Mouse (Mus musculus): Measurements from ENCODE around the gene Yju2. TPM values are rescaled to one million over a fixed set of nuclear protein-coding genes. Genes with fewer than 3 reads are reported as not detected.
"Not testable (repeated sequence)": the region's sequence is repeated elsewhere in the genome, so short reads cannot be mapped to it uniquely, and the experiment has no call there.

Gene Yju2
- 11.4 and 12.7 TPM in 2 replicates for polyA plus RNA-seq (2015; fragmentation: Nextera tagmentation; extraction: Ambion mirVana)

DNA sequence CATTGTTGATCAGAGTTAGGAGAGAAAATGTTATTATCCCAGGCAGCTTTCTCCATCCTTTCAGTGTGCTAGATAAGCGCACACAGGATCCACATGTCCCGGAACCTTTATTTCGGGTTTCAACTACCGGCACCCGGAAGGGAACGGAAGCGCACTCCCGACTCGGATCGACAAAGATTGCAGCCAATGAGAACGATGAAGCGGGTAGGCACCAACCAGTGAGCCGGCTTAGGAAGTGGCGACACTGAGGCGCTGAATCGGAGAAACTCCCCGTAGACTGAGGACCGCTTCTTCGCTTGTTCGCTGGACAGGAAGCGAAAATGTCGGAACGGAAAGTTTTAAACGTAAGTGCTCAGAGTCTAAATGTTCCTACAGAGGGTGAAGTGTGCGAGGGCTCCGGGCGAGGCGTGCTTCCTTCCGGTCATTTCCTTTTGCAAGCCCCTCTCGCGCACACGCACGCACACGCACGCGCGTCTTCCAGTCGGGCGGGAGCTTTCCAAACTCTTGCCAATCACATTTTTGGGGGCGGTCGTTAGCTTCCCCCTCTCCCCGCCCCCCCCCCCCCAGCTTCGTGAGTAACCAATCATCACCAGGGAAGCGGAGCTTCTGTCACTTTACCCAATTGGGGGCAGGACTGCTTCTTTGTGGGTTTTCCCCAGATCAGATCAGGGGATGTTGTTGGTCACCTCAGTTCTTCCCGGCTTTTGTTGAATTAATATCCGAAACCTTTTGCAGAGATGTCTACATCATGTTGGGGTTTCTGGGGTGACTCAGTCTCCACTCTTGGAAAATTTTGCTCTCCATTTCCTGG lies at the start of gene Yju2:
Yju2 (plus strand) TSS at position 182 of the 811 bp plus-strand sequence.
- DNase-seq (peak; percentile 90), ATAC-seq (ENCODE audit: low read depth) (peak; percentile 89)
- H3K9me3 ChIP-seq (replicated peaks), result no peaks in the 10 kb centered on the region
- under 1% methylated on average over 45 of the region's 46 CpGs for WGBS (ENCODE audit: insufficient replicate concordance)
- H3K27ac ChIP-seq, result peak within 1 kb of the TSS; percentile 89
- peak within 1 kb of the TSS; percentile 66 for H3K4me3 ChIP-seq (replicated peaks)
- peaks cover 32% of the 10 kb centered on the region for H3K36me3 ChIP-seq
- H3K9ac ChIP-seq, result peak within 1 kb of the TSS; percentile 75
- H3K27me3 ChIP-seq, result peaks cover 10% of the 10 kb centered on the region; the same call in 1 of the 2 replicates
- peak within 1 kb of the TSS; percentile 83 for H3K4me2 ChIP-seq
- H3K4me1 ChIP-seq (replicated peaks), result peaks cover 58% of the 10 kb centered on the region

DNA sequence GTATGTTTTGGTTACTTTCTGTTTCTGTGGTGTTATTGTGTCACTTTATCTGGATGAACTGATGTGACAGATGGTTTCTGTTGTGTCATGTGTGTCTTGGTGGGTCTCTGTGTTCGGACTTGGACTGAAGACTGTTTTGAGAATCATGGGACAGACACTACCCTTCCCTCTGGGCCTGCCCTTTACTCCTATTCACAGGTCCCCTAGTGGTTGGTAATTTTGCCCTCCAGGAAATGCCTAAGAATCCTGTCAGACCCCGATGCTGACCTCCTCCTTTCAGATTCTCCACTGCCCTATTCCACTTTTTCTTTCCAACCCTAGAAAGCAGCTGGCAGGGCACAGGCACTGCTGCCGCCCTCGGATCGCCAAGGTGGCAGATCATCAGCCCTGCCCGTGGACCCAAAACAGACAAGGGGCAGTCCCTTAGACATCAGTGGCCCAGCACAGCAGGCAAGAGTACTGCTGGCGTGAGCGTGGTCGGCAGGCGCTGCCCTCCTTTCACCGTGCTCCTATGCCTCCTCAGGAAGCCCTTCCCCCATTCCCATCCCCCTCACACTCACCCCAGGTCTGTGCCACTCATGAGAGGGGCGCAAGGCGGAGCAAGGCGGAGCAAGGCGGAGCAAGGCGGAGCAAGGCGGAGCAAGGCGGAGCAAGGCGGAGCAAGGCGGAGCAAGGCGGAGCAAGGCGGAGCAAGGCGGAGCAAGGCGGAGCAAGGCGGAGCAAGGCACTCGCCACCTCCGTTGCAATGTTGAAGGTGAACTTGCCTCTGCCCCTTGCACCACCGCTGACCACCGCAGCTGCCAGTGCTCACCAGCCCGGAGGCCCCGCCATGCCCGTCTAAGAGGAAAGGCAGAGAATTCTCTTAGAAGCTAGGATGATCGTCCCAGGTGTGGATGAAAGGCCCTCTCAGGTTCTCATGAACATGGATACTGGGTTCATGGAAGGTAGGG lies 27.1 kb upstream of the Yju2 start:
- ATAC-seq (ENCODE audit: low read depth) (peak; percentile 86), DNase-seq (peak; percentile 77)
- H3K9ac ChIP-seq, result peak overlapping the region; percentile 85
- H3K4me1 ChIP-seq (replicated peaks), result peaks cover 47% of the 10 kb centered on the region
- H3K27me3 ChIP-seq, result no peaks in the 10 kb centered on the region
- H3K27ac ChIP-seq, result peak overlapping the region; percentile 95
- 1% methylated on average over 33 of the region's 33 CpGs for WGBS (ENCODE audit: insufficient replicate concordance)
- H3K4me2 ChIP-seq, result peak overlapping the region; percentile 84
- peak overlapping the region; percentile 74 for H3K4me3 ChIP-seq (replicated peaks)
- H3K36me3 ChIP-seq, result peaks cover 26% of the 10 kb centered on the region
- peaks cover 7% of the 10 kb centered on the region; the same call in 1 of the 2 replicates for H3K9me3 ChIP-seq (replicated peaks)

DNA sequence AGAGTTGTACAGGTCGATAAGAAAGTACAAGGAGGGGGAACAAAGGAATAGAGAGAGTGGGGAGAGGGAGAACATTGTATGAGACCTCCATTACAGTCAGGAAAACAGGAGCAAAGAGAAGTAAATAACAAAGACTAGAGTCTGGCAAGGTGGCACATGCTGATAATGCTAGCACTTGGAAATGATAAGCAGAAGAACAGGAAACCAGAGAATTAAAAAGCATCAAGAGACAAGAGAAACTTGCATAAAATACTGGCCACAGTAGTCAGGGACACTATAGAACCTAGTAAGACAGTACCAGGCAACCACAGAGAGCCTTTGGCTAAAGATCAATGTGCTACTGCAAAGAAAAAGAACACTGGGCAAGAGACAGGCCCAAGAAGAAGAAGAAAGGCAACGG lies 26.3 kb upstream of the Yju2 start:
- 29% methylated on average over 2 of the region's 2 CpGs for WGBS (ENCODE audit: insufficient replicate concordance)

DNA sequence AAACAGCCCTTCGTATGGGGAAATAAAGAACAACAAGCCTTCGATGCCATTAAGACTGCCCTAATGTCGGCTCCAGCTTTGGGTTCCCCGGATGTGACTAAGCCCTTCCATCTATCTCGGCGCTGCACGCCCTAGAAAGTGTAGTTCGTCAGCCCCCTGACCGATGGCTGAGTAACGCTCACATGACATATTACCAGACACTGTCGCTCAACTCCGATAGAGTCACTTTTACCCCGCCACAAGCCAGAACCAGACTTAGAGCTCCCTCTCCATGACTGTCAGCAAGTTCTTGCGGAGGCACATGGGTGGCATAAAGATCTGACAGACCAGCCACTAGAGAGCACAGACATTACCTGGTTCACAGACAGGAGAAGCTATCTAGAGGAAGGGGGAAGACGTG lies 25.7 kb upstream of the Yju2 start:
- Histone ChIP-seq H3K36me3 (peaks cover 26% of the 10 kb centered on the region), H3K4me1 (replicated peaks) (peaks cover 47% of the 10 kb centered on the region), H3K9ac (peak overlapping the region; percentile 85), H3K9me3 (replicated peaks) (peaks cover 7% of the 10 kb centered on the region; the same call in 1 of the 2 replicates), H3K4me2 (peak overlapping the region; percentile 84), H3K27ac (peak overlapping the region; percentile 95), H3K27me3 (no peaks in the 10 kb centered on the region), H3K4me3 (replicated peaks) (peak overlapping the region; percentile 74)
- DNase-seq (peak; percentile 48), ATAC-seq (ENCODE audit: low read depth) (peak; percentile 13)
- 69% methylated on average over 15 of the region's 15 CpGs for WGBS (ENCODE audit: insufficient replicate concordance)

More for the DNA sequence above, 26.3 kb upstream of the Yju2 start:
- DNase-seq (peak; percentile 50), ATAC-seq (ENCODE audit: low read depth) (peak; percentile 53)
- Histone ChIP-seq H3K4me2 (peak overlapping the region; percentile 84), H3K36me3 (peaks cover 26% of the 10 kb centered on the region), H3K4me1 (replicated peaks) (peaks cover 47% of the 10 kb centered on the region), H3K4me3 (replicated peaks) (peak overlapping the region; percentile 74), H3K27me3 (no peaks in the 10 kb centered on the region), H3K9me3 (replicated peaks) (peaks cover 7% of the 10 kb centered on the region; the same call in 1 of the 2 replicates), H3K27ac (peak overlapping the region; percentile 95), H3K9ac (peak overlapping the region; percentile 85)

DNA sequence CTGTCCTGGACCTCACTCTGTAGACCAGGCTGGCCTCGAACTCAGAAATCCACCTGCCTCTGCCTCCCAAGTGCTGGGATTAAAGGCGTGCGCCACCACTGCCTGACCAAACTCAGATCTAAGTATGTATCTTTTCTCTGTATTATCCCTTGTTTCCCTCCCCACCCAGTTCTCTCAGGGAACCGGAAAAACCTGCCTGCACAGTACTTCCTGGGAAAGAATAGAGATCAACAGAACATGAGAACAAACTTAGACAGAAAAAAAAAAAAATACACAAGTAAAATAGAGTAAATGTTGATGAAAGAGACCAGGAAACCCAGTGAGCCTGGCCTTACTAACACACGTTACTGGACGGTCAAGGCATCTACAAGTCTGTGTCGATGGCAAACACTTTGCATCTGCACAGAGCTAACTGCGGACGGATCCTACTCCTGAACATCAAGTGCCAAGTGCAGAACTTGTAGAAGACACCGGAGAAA lies 14.5 kb upstream of the Yju2 start:
- H3K27ac ChIP-seq, result peak overlapping the region; percentile 93
- not testable (repeated sequence) for DNase-seq; ATAC-seq (ENCODE audit: low read depth); H3K27me3 ChIP-seq; H3K9me3 ChIP-seq (replicated peaks)
- peak overlapping the region; percentile 78 for H3K9ac ChIP-seq
- peaks cover 11% of the 10 kb centered on the region for H3K36me3 ChIP-seq
- 31% methylated on average over 10 of the region's 10 CpGs for WGBS (ENCODE audit: insufficient replicate concordance)
- peak overlapping the region; percentile 83 for H3K4me2 ChIP-seq
- H3K4me3 ChIP-seq (replicated peaks), result peak overlapping the region; percentile 67
- peaks cover 20% of the 10 kb centered on the region for H3K4me1 ChIP-seq (replicated peaks)

DNA sequence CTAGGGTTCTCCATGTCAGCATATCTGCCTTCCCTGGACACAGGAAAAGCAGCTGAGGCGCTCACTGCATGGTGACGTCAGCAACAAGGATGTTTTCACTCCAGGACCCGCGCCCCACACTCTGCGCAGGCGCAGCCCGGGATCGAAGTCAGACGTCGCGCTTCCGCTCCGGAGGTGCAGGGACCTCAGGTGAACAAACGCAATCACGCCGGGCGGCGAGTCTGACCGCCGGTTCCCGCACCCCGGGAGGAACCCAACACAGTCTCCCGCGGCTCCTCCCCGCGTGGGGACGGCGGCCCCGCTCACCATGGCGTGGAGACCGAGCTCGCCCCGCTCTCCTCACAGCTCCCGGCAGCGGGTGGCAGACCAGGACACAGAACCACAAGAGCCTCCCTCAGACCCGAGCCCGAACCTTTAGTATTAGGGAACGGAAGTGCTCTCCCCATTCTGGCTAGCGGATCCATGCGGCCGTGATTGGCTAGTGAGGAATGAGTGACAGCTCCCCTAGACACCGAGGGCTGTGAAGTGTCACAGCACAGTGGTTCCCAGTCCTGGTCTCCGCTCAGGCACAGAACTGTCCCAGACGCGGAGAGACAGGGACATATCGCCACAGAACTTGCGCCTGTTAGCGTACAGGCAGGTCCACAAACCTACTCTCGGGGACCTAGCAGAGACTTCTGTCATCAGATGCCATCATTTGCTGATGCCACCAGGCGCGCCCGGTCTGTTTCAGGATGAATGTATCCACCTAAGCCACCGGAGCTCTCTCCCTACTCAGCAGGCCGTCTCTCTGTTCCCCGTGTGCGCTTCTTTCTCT lies 13.8 kb upstream of the Yju2 start:
- under 1% methylated on average over 56 of the region's 56 CpGs for WGBS (ENCODE audit: insufficient replicate concordance)
- Histone ChIP-seq H3K27ac (peak overlapping the region; percentile 93), H3K4me3 (replicated peaks) (peak overlapping the region; percentile 67), H3K9ac (peak overlapping the region; percentile 78), H3K4me2 (peak overlapping the region; percentile 83), H3K4me1 (replicated peaks) (peaks cover 20% of the 10 kb centered on the region)
- H3K9me3 ChIP-seq (replicated peaks); H3K27me3 ChIP-seq; H3K36me3 ChIP-seq: not testable (repeated sequence)
- peak; percentile 78 for DNase-seq
- peak; percentile 97 for ATAC-seq (ENCODE audit: low read depth)

DNA sequence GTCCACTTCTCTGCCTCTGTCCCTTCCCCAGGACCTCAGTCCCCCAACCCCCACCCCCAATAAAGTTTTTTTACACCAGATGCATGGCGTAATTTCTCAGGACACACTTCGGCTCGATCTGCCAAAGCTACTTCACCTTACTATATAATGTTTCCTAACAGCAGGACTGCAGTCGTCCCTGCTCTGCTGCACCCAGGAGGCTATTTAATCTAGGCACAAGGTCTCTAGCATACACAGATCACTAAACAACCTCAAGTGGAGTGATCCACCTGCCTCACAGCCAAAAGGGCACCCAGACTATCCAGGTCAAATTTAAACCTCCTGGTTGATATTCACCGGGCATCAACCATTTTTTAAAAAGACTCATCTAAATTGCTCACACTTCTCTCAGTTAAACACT lies 13.2 kb upstream of the Yju2 start:
- 36% methylated on average over 5 of the region's 5 CpGs for WGBS (ENCODE audit: insufficient replicate concordance)
- ATAC-seq (ENCODE audit: low read depth) (no peak), DNase-seq (no peak)

DNA sequence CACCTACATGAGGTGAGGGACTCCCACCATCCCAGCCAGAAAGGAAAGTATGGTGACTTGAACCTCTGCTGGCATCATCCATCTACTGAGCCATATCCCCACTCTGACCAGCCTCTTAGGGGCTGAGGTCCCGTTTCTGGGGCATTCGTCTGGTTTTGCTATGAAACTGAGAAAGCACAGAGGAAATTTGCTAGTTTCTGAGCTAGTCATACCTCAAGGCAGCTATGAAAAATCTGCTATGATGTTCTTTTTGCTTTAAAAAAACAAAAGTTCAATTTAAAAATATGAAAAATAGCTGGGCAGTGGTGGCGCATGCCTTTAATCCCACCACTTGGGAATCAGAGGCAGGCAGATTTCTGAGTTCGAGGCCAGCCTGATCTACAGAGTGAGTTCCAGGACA lies 10.3 kb upstream of the Yju2 start:
- Histone ChIP-seq H3K27me3 (no peaks in the 10 kb centered on the region; the same call in 1 of the 2 replicates), H3K9ac (no peak overlapping the region), H3K27ac (no peak overlapping the region), H3K4me1 (replicated peaks) (peaks cover 17% of the 10 kb centered on the region), H3K9me3 (replicated peaks) (no peaks in the 10 kb centered on the region), H3K4me2 (no peak overlapping the region), H3K36me3 (no peaks in the 10 kb centered on the region), H3K4me3 (replicated peaks) (no peak overlapping the region)
- 74% methylated on average over 4 of the region's 4 CpGs for WGBS (ENCODE audit: insufficient replicate concordance)
- DNase-seq (no peak), ATAC-seq (ENCODE audit: low read depth) (no peak)

More for the DNA sequence above, 13.2 kb upstream of the Yju2 start:
- Histone ChIP-seq H3K36me3 (no peaks in the 10 kb centered on the region), H3K4me2 (peak overlapping the region; percentile 83), H3K4me1 (replicated peaks) (peaks cover 20% of the 10 kb centered on the region), H3K9ac (peak overlapping the region; percentile 78), H3K27ac (peak overlapping the region; percentile 93), H3K9me3 (replicated peaks) (no peaks in the 10 kb centered on the region), H3K4me3 (replicated peaks) (peak overlapping the region; percentile 67), H3K27me3 (no peaks in the 10 kb centered on the region; the same call in 1 of the 2 replicates)

DNA sequence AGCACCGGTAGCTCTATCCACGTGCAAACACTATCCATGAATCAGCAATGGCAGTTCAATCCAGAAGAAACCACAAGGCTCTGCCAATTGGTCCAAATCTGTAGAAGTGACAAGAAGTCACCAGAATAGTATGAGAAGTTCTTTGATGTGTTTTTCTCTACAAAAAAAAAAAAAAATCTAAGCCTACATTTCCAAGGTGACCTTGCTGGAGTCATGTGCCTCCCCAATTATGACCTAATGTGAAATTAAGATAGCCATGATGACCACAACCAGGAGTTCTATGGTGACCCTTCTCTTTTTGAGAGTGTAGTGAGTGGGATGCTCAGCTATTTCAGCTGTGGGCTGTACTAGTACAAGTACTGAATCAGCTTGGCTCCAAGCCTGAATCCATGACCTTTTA lies 9.5 kb upstream of the Yju2 start, which contains the start of gene Zfp119b:
Zfp119b (minus strand) TSS at position 101 of the 400 bp plus-strand sequence.
- Histone ChIP-seq H3K27me3 (peaks cover 3% of the 10 kb centered on the region; the same call in 1 of the 2 replicates), H3K36me3 (no peaks in the 10 kb centered on the region), H3K9me3 (replicated peaks) (no peaks in the 10 kb centered on the region), H3K27ac (no peak within 1 kb of the TSS), H3K9ac (no peak within 1 kb of the TSS), H3K4me3 (replicated peaks) (no peak within 1 kb of the TSS), H3K4me2 (no peak within 1 kb of the TSS), H3K4me1 (replicated peaks) (peaks cover 14% of the 10 kb centered on the region)
- DNase-seq (no peak), ATAC-seq (ENCODE audit: low read depth) (no peak)
- 71% methylated on average over 2 of the region's 2 CpGs for WGBS (ENCODE audit: insufficient replicate concordance)

DNA sequence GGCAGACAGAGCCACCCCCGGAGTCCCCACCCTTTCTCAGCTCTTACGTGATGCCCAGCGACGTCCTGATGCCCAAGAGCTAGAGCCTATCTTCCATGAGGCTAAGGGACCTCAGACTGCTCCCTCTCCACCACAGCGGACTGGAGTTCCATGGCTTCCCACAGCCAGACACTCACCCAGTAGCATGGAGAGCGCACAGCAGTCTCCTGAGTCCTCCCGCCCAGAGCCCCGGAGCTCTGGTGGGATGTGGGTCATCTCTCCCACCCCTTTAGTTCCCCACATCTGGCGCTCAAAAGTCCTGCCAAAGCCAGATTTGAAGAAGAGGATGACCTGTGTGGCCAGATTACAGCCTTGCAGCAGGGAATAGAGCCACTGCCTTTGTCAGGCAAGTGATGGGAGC lies 8.3 kb upstream of the Yju2 start:
- Histone ChIP-seq H3K4me1 (replicated peaks) (peaks cover 11% of the 10 kb centered on the region), H3K4me3 (replicated peaks) (no peak overlapping the region), H3K36me3 (no peaks in the 10 kb centered on the region), H3K27ac (no peak overlapping the region), H3K9me3 (replicated peaks) (no peaks in the 10 kb centered on the region), H3K4me2 (no peak overlapping the region), H3K27me3 (peaks cover 11% of the 10 kb centered on the region; the same call in 1 of the 2 replicates), H3K9ac (no peak overlapping the region)
- 71% methylated on average over 9 of the region's 9 CpGs for WGBS (ENCODE audit: insufficient replicate concordance)
- ATAC-seq (ENCODE audit: low read depth) (no peak), DNase-seq (no peak)
